Mouse (Mus musculus) hindbrain, postnatal 0 days (tissue): ENCODE measurements around the gene Kera. TPM values are rescaled to one million over a fixed set of nuclear protein-coding genes. Genes with fewer than 3 reads are reported as not detected.

ENCODE experiments used
- ATAC-seq: fragments of 200-750 bp; cut with Nextera tagmentation; 2 replicates; pipeline ENCODE4 v1.8.0; 2017; ENCODE audit warnings: mild to moderate bottlenecking, moderate TSS enrichment, moderate library complexity
- DNase-seq: peaks from one replicate; pipeline ENCODE4 v3.0.0-alpha.2; 2015; ENCODE audit warnings: low spot score
- H3K27ac ChIP-seq: fragments of 300-500 bp; sonication (generic); 2 replicates; pipeline ENCODE4 v1.5.1; 2014; ENCODE audit warnings: mild to moderate bottlenecking
- H3K27me3 ChIP-seq: fragments of 300-500 bp; sonication (generic); 2 replicates; pipeline ENCODE4 v1.6.1; 2014; ENCODE audit warnings: low read length, mixed read lengths; ENCODE audit not compliant: insufficient read depth
- H3K36me3 ChIP-seq: fragments of 300-500 bp; sonication (generic); 2 replicates; pipeline ENCODE4 v1.6.1; 2014; ENCODE audit warnings: low read length, mixed read lengths; ENCODE audit not compliant: insufficient read depth
- H3K4me1 ChIP-seq: fragments of 300-500 bp; sonication (generic); 2 replicates; pipeline ENCODE4 v1.6.1; 2014; ENCODE audit warnings: antibody characterized with exemption, low read length, mixed read lengths; ENCODE audit not compliant: insufficient read depth
- H3K4me2 ChIP-seq: fragments of 300-500 bp; sonication (generic); 2 replicates; pipeline ENCODE4 v1.6.1; 2014; ENCODE audit warnings: low read depth, mild to moderate bottlenecking, low read length, moderate library complexity, mixed read lengths
- H3K4me3 ChIP-seq: fragments of 300-500 bp; sonication (generic); 2 replicates; pipeline ENCODE4 v1.5.1; 2014; ENCODE audit warnings: low read length
- H3K9ac ChIP-seq: fragments of 300-500 bp; sonication (generic); replicated peaks from 2 replicates; pipeline ENCODE4 v1.6.1; 2014; ENCODE audit warnings: mild to moderate bottlenecking, low read length, moderate library complexity, mixed read lengths
- H3K9me3 ChIP-seq: fragments of 300-500 bp; sonication (generic); 2 replicates; pipeline ENCODE4 v1.6.1; 2016; ENCODE audit warnings: low read length, mixed read lengths
- CTCF ChIP-seq: IDR thresholded peaks from 2 replicates; pipeline ENCODE4 v1.5.1; 2016; ENCODE audit warnings: antibody characterized with exemption, control low read depth, low read depth
- WGBS: fragments of 180-500 bp; shearing (Covaris S2); extraction: QIAGEN DNeasy Blood & Tissue Kit; methylation state at CpG from one replicate; pipeline ENCODE4 v1.1.7; 2014; 5-methylcytosine and 5-hydroxymethylcytosine counted together
- polyA plus RNA-seq: library from polyadenylated mRNA; unstranded; fragments of >200 nt; fragmentation: Nextera tagmentation; extraction: Ambion mirVana; gene quantifications from 2 replicates; pipeline ENCODE4 v1.2.1, GENCODE M21; 2015
- total RNA-seq: library from RNA; depleted of rRNA; stranded (reverse); fragments of >200 nt; gene quantifications from 2 replicates; pipeline ENCODE4 v1.2.3, GENCODE M21; 2014; rRNA removed

Gene Kera
- 0.05 TPM in 1 of 2 replicates, not detected in the other for total RNA-seq
- not detected in 2 replicates for polyA plus RNA-seq

GRCm38 (mm10) chr10:97606579-97606978, at the start of gene Kera:
Gene Kera, plus strand, starts transcription at chr10:97606879.
- 82% methylated on average over 2 of the region's 2 CpGs for WGBS
- TF ChIP-seq CTCF = no peak
- Histone ChIP-seq H3K36me3 (no peaks in the 10 kb centered on the region), H3K9ac (no peak within 1 kb of the TSS), H3K4me3 (no peak within 1 kb of the TSS), H3K27me3 (no peaks in the 10 kb centered on the region), H3K4me2 (no peak within 1 kb of the TSS), H3K4me1 (no peaks in the 10 kb centered on the region), H3K27ac (no peak within 1 kb of the TSS), H3K9me3 (no peaks in the 10 kb centered on the region)
- no peak for ATAC-seq
- DNase-seq = no peak

- DNase-seq (no peak), ATAC-seq (no peak)
- no peak within 1 kb of the TSS for H3K4me2 ChIP-seq
- no peaks in the 10 kb centered on the region for H3K9me3 ChIP-seq
- H3K36me3 ChIP-seq = no peaks in the 10 kb centered on the region
- H3K27ac ChIP-seq = no peak within 1 kb of the TSS
- 56% methylated on average over 10 of the region's 10 CpGs for WGBS
- no peak within 1 kb of the TSS for H3K4me3 ChIP-seq
- no peaks in the 10 kb centered on the region for H3K27me3 ChIP-seq
- H3K9ac ChIP-seq = no peak within 1 kb of the TSS
- no peaks in the 10 kb centered on the region for H3K4me1 ChIP-seq
- no peak for TF ChIP-seq CTCF
Measured at GRCm38 (mm10) chr10:97564957-97565856, 41.5 kb upstream of the Kera start, which contains the start of gene Lum. Gene Lum, plus strand, starts transcription at chr10:97565128.

GRCm38 (mm10) chr10:97567489-97568135, 39.1 kb upstream of the Kera start:
- Histone ChIP-seq H3K36me3 (no peaks in the 10 kb centered on the region), H3K27ac (no peak overlapping the region), H3K27me3 (no peaks in the 10 kb centered on the region), H3K9me3 (no peaks in the 10 kb centered on the region), H3K9ac (no peak overlapping the region), H3K4me3 (no peak overlapping the region), H3K4me1 (no peaks in the 10 kb centered on the region), H3K4me2 (no peak overlapping the region)
- no peak for DNase-seq
- 64% methylated on average over 8 of the region's 8 CpGs for WGBS
- ATAC-seq = no peak
- TF ChIP-seq CTCF = no peak

- Histone ChIP-seq H3K4me1 (no peaks in the 10 kb centered on the region), H3K27me3 (no peaks in the 10 kb centered on the region), H3K36me3 (no peaks in the 10 kb centered on the region), H3K27ac (no peak overlapping the region), H3K4me2 (no peak overlapping the region), H3K9ac (no peak overlapping the region), H3K9me3 (no peaks in the 10 kb centered on the region), H3K4me3 (no peak overlapping the region)
- ATAC-seq (no peak), DNase-seq (peak; percentile 53)
- TF ChIP-seq CTCF = no peak
- 66% methylated on average over 4 of the region's 4 CpGs for WGBS
Measured at GRCm38 (mm10) chr10:97582543-97583231, 24.0 kb upstream of the Kera start.

GRCm38 (mm10) chr10:97584176-97584575, 22.5 kb upstream of the Kera start:
- no peaks in the 10 kb centered on the region for H3K36me3 ChIP-seq
- no peak overlapping the region for H3K27ac ChIP-seq
- no peak overlapping the region for H3K4me3 ChIP-seq
- H3K4me2 ChIP-seq = no peak overlapping the region
- DNase-seq (no peak), ATAC-seq (no peak)
- no peaks in the 10 kb centered on the region for H3K4me1 ChIP-seq
- TF ChIP-seq CTCF = no peak
- no peak overlapping the region for H3K9ac ChIP-seq
- no peaks in the 10 kb centered on the region for H3K9me3 ChIP-seq
- WGBS = 59% methylated on average over 3 of the region's 3 CpGs
- H3K27me3 ChIP-seq = no peaks in the 10 kb centered on the region

GRCm38 (mm10) chr10:97587159-97587558, 19.5 kb upstream of the Kera start:
- H3K27ac ChIP-seq = no peak overlapping the region
- no peak overlapping the region for H3K4me2 ChIP-seq
- H3K36me3 ChIP-seq = no peaks in the 10 kb centered on the region
- DNase-seq (no peak), ATAC-seq (no peak)
- no peaks in the 10 kb centered on the region for H3K27me3 ChIP-seq
- H3K4me1 ChIP-seq = no peaks in the 10 kb centered on the region
- WGBS = 89% methylated on average over 5 of the region's 5 CpGs
- no peaks in the 10 kb centered on the region for H3K9me3 ChIP-seq
- no peak for TF ChIP-seq CTCF
- no peak overlapping the region for H3K4me3 ChIP-seq
- H3K9ac ChIP-seq = no peak overlapping the region
